Mouse (Mus musculus): ENCODE data around the gene Ensa.

- no peak for TF ChIP-seq EP300 (IDR thresholded peaks at IDR 0.05; ENCODE audit: low read depth)
- TF ChIP-seq CTCF (IDR thresholded peaks at IDR 0.05; ENCODE audit: low read depth), result no peak
Measured at GRCm38 (mm10) chr3:95643097-95643496, 18.3 kb downstream of the Ensa start.

All from heart, postnatal 0 days (tissue).